Mouse (Mus musculus): ENCODE measurements around the gene Ccdc144b. TPM values are rescaled to one million over a fixed set of nuclear protein-coding genes. Genes with fewer than 3 reads are reported as not detected.
A peak's percentile ranks its signal among the peaks of the same experiment; 100 is the strongest.

The Ccdc144b gene
- polyA plus RNA-seq, 1 experiment from 2014 or later = not detected

- no peaks in the 10 kb centered on the region for H3K27me3 ChIP-seq (ENCODE audit: insufficient read depth, low read length)
- ATAC-seq (ENCODE audit: insufficient read depth) (no peak), DNase-seq (no peak)
- no peak overlapping the region for H3K9ac ChIP-seq
- peaks cover 13% of the 10 kb centered on the region for H3K36me3 ChIP-seq (ENCODE audit: insufficient read depth)
- no peaks in the 10 kb centered on the region for H3K9me3 ChIP-seq (ENCODE audit: low read depth, low read length)
- TF ChIP-seq CTCF (IDR thresholded peaks at IDR 0.05; ENCODE audit: low read depth) = no peak
- no peak overlapping the region for H3K4me2 ChIP-seq
- H3K4me3 ChIP-seq (ENCODE audit: low read depth, low read length) = no peak overlapping the region
- H3K27ac ChIP-seq (ENCODE audit: low read depth) = no peak overlapping the region
- no peaks in the 10 kb centered on the region for H3K4me1 ChIP-seq (ENCODE audit: insufficient read depth)
- WGBS = 62% methylated on average over 11 of the region's 11 CpGs
Observed at GRCm38 (mm10) chr3:35994552-35995531, 58.5 kb downstream of the Ccdc144b start.

- no peaks in the 10 kb centered on the region for H3K27me3 ChIP-seq (ENCODE audit: insufficient read depth, low read length)
- WGBS = 93% methylated on average over 7 of the region's 7 CpGs
- H3K36me3 ChIP-seq (ENCODE audit: insufficient read depth) = peaks cover 46% of the 10 kb centered on the region
- TF ChIP-seq CTCF (IDR thresholded peaks at IDR 0.05; ENCODE audit: low read depth) = no peak
- no peak overlapping the region for H3K9ac ChIP-seq
- DNase-seq (no peak), ATAC-seq (ENCODE audit: insufficient read depth) (no peak)
- no peaks in the 10 kb centered on the region for H3K4me1 ChIP-seq (ENCODE audit: insufficient read depth)
- H3K9me3 ChIP-seq (ENCODE audit: low read depth, low read length) = no peaks in the 10 kb centered on the region
- no peak overlapping the region for H3K27ac ChIP-seq (ENCODE audit: low read depth)
- H3K4me2 ChIP-seq = no peak overlapping the region
- no peak overlapping the region for H3K4me3 ChIP-seq (ENCODE audit: low read depth, low read length)
Observed at GRCm38 (mm10) chr3:35990715-35991114, 62.6 kb downstream of the Ccdc144b start.

GRCm38 (mm10) chr3:35988031-35988430, 65.3 kb downstream of the Ccdc144b start:
- H3K27ac ChIP-seq (ENCODE audit: low read depth) = no peak overlapping the region
- no peaks in the 10 kb centered on the region for H3K27me3 ChIP-seq (ENCODE audit: insufficient read depth, low read length)
- WGBS = 91% methylated on average over 6 of the region's 6 CpGs
- no peaks in the 10 kb centered on the region for H3K4me1 ChIP-seq (ENCODE audit: insufficient read depth)
- TF ChIP-seq CTCF (IDR thresholded peaks at IDR 0.05; ENCODE audit: low read depth) = no peak
- DNase-seq = no peak
- no peak overlapping the region for H3K9ac ChIP-seq
- no peak overlapping the region for H3K4me2 ChIP-seq
- ATAC-seq (ENCODE audit: insufficient read depth) = no peak
- no peaks in the 10 kb centered on the region for H3K9me3 ChIP-seq (ENCODE audit: low read depth, low read length)
- peaks cover 57% of the 10 kb centered on the region for H3K36me3 ChIP-seq (ENCODE audit: insufficient read depth)
- no peak overlapping the region for H3K4me3 ChIP-seq (ENCODE audit: low read depth, low read length)

- Histone ChIP-seq H3K9ac (no peak overlapping the region), H3K9me3 (ENCODE audit: low read depth, low read length) (no peaks in the 10 kb centered on the region), H3K27ac (ENCODE audit: low read depth) (no peak overlapping the region), H3K36me3 (ENCODE audit: insufficient read depth) (peaks cover 64% of the 10 kb centered on the region), H3K4me3 (ENCODE audit: low read depth, low read length) (no peak overlapping the region), H3K27me3 (ENCODE audit: insufficient read depth, low read length) (no peaks in the 10 kb centered on the region), H3K4me2 (no peak overlapping the region), H3K4me1 (ENCODE audit: insufficient read depth) (no peaks in the 10 kb centered on the region)
- ATAC-seq (ENCODE audit: insufficient read depth) = no peak
- WGBS = 90% methylated on average over 6 of the region's 6 CpGs
- TF ChIP-seq CTCF (IDR thresholded peaks at IDR 0.05; ENCODE audit: low read depth) = no peak
- DNase-seq = no peak
Observed at GRCm38 (mm10) chr3:35986266-35986665, 67.1 kb downstream of the Ccdc144b start.

GRCm38 (mm10) chr3:35973551-35973950, 79.8 kb downstream of the Ccdc144b start:
- TF ChIP-seq CTCF (IDR thresholded peaks at IDR 0.05; ENCODE audit: low read depth) = peak; percentile 65
- peaks cover 57% of the 10 kb centered on the region for H3K36me3 ChIP-seq (ENCODE audit: insufficient read depth)

GRCm38 (mm10) chr3:35972985-35973384, 80.4 kb downstream of the Ccdc144b start:
- DNase-seq (peak; percentile 69), ATAC-seq (ENCODE audit: insufficient read depth) (peak; percentile 63; the same call in 1 of the 2 replicates)
- WGBS = 73% methylated on average over 4 of the region's 4 CpGs
- peaks cover 55% of the 10 kb centered on the region for H3K36me3 ChIP-seq (ENCODE audit: insufficient read depth)
- H3K4me1 ChIP-seq (ENCODE audit: insufficient read depth) = no peaks in the 10 kb centered on the region
- no peak overlapping the region for H3K4me2 ChIP-seq
- H3K4me3 ChIP-seq (ENCODE audit: low read depth, low read length) = no peak overlapping the region
- no peak overlapping the region for H3K27ac ChIP-seq (ENCODE audit: low read depth)
- H3K9me3 ChIP-seq (ENCODE audit: low read depth, low read length) = no peaks in the 10 kb centered on the region
- peak; percentile 70 for TF ChIP-seq CTCF (IDR thresholded peaks at IDR 0.05; ENCODE audit: low read depth)
- H3K27me3 ChIP-seq (ENCODE audit: insufficient read depth, low read length) = no peaks in the 10 kb centered on the region
- H3K9ac ChIP-seq = no peak overlapping the region

More at GRCm38 (mm10) chr3:35973551-35973950, 79.8 kb downstream of the Ccdc144b start:
- no peaks in the 10 kb centered on the region for H3K4me1 ChIP-seq (ENCODE audit: insufficient read depth)
- ATAC-seq (ENCODE audit: insufficient read depth) = no peak
- no peak overlapping the region for H3K4me3 ChIP-seq (ENCODE audit: low read depth, low read length)
- H3K9me3 ChIP-seq (ENCODE audit: low read depth, low read length) = no peaks in the 10 kb centered on the region
- WGBS = 68% methylated on average over 7 of the region's 7 CpGs
- H3K27me3 ChIP-seq (ENCODE audit: insufficient read depth, low read length) = no peaks in the 10 kb centered on the region
- no peak overlapping the region for H3K4me2 ChIP-seq
- H3K27ac ChIP-seq (ENCODE audit: low read depth) = no peak overlapping the region
- no peak overlapping the region for H3K9ac ChIP-seq
- peak; percentile 57 for DNase-seq

- no peak for DNase-seq
- H3K9ac ChIP-seq = no peak overlapping the region
- no peak overlapping the region for H3K4me3 ChIP-seq (ENCODE audit: low read depth, low read length)
- 90% methylated on average over 12 of the region's 12 CpGs for WGBS
- H3K27me3 ChIP-seq (ENCODE audit: insufficient read depth, low read length) = no peaks in the 10 kb centered on the region
- H3K4me2 ChIP-seq = no peak overlapping the region
- no peaks in the 10 kb centered on the region for H3K4me1 ChIP-seq (ENCODE audit: insufficient read depth)
- ATAC-seq (ENCODE audit: insufficient read depth) = no peak
- no peak overlapping the region for H3K27ac ChIP-seq (ENCODE audit: low read depth)
- no peak for TF ChIP-seq CTCF (IDR thresholded peaks at IDR 0.05; ENCODE audit: low read depth)
- no peaks in the 10 kb centered on the region for H3K9me3 ChIP-seq (ENCODE audit: low read depth, low read length)
- peaks cover 38% of the 10 kb centered on the region for H3K36me3 ChIP-seq (ENCODE audit: insufficient read depth)
Observed at GRCm38 (mm10) chr3:35971149-35971548, 82.2 kb downstream of the Ccdc144b start.

Measured in lung, embryonic 14.5 days (tissue).